Mouse (Mus musculus): ENCODE results near the gene Dpp6. TPM values are rescaled to one million over a fixed set of nuclear protein-coding genes. Genes with fewer than 3 reads are reported as not detected.

Dpp6 gene
- polyA plus RNA-seq, 1 experiment from 2014 or later, result 7.1 TPM

DNA sequence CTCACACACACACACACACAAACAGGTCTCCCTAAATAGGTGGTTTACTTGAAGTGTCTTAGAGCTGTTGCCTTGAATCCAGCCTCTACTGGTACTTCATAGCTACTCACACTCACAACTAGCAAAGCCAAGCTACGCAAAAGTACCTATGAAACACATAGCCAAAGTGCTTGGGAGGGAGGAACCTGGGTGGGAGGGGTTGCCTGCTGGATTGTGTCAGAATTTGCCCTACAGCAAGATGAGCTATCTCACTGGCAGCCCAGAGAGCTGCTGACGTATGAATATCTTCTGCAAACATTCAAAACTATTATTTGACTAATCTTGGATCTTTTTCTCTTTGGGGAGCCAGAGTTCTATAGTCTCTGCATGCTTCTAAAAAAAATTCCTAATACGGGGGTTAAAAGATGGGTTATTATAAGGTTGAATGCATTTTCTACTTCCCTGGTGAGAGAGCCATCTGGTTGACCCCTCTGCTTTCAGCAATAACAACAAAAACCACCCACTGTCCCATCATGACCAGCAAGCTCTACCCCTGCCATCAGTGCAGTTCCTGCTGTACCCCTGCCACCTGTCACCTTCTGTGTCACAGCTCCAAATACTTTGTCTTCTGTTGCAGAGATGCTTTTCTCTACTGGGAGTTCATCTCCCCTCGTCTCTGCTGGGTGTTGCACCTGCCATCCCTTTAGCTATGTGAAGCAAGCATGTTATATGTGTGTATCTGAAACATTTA is 563.8 kb downstream of the Dpp6 start:
- WGBS, result 81% methylated on average over 4 of the region's 4 CpGs
- no peak overlapping the region for H3K4me2 ChIP-seq (ENCODE audit: low read depth, low read length, severe bottlenecking)
- ATAC-seq (replicated peaks; ENCODE audit: low FRiP score), result no peak

GRCm38 (mm10) chr5:27398371-27398770 is 581.4 kb downstream of the Dpp6 start:
- no peak overlapping the region for H3K27ac ChIP-seq (ENCODE audit: low read depth, low read length)
- no peak for DNase-seq (ENCODE audit: low spot score)
- no peaks in the 10 kb centered on the region for H3K4me1 ChIP-seq (replicated peaks; ENCODE audit: control insufficient read depth, insufficient read depth, low read length)
- H3K9ac ChIP-seq (ENCODE audit: low read length), result no peak overlapping the region
- H3K9me3 ChIP-seq (ENCODE audit: control insufficient read depth, low read length), result no peaks in the 10 kb centered on the region
- no peak for ATAC-seq (replicated peaks; ENCODE audit: low FRiP score)
- WGBS, result 83% methylated on average over 3 of the region's 3 CpGs
- H3K36me3 ChIP-seq (ENCODE audit: control insufficient read depth, insufficient read depth, low read length), result no peaks in the 10 kb centered on the region
- no peak overlapping the region for H3K4me2 ChIP-seq (ENCODE audit: low read depth, low read length, severe bottlenecking)
- no peak overlapping the region for H3K4me3 ChIP-seq (ENCODE audit: low read depth, low read length)
- no peaks in the 10 kb centered on the region for H3K27me3 ChIP-seq (ENCODE audit: control insufficient read depth, insufficient read depth, low read length)

More for the DNA sequence above, 563.8 kb downstream of the Dpp6 start:
- no peaks in the 10 kb centered on the region for H3K27me3 ChIP-seq (ENCODE audit: control insufficient read depth, insufficient read depth, low read length)
- H3K4me1 ChIP-seq (replicated peaks; ENCODE audit: control insufficient read depth, insufficient read depth, low read length), result no peaks in the 10 kb centered on the region
- H3K4me3 ChIP-seq (ENCODE audit: low read depth, low read length), result no peak overlapping the region
- H3K27ac ChIP-seq (ENCODE audit: low read depth, low read length), result no peak overlapping the region
- H3K9me3 ChIP-seq (ENCODE audit: control insufficient read depth, low read length), result no peaks in the 10 kb centered on the region; the same call in 1 of the 2 replicates
- no peak for DNase-seq (ENCODE audit: low spot score)
- H3K9ac ChIP-seq (ENCODE audit: low read length), result no peak overlapping the region
- H3K36me3 ChIP-seq (ENCODE audit: control insufficient read depth, insufficient read depth, low read length), result no peaks in the 10 kb centered on the region

GRCm38 (mm10) chr5:27399111-27399510 is 582.1 kb downstream of the Dpp6 start:
- H3K9ac ChIP-seq (ENCODE audit: low read length), result no peak overlapping the region
- no peak for ATAC-seq (replicated peaks; ENCODE audit: low FRiP score)
- no peak overlapping the region for H3K27ac ChIP-seq (ENCODE audit: low read depth, low read length)
- no peak overlapping the region for H3K4me3 ChIP-seq (ENCODE audit: low read depth, low read length)
- no peak overlapping the region for H3K4me2 ChIP-seq (ENCODE audit: low read depth, low read length, severe bottlenecking)
- H3K27me3 ChIP-seq (ENCODE audit: control insufficient read depth, insufficient read depth, low read length), result no peaks in the 10 kb centered on the region
- no peaks in the 10 kb centered on the region for H3K9me3 ChIP-seq (ENCODE audit: control insufficient read depth, low read length)
- no peaks in the 10 kb centered on the region for H3K4me1 ChIP-seq (replicated peaks; ENCODE audit: control insufficient read depth, insufficient read depth, low read length)
- no peak for DNase-seq (ENCODE audit: low spot score)
- no peaks in the 10 kb centered on the region for H3K36me3 ChIP-seq (ENCODE audit: control insufficient read depth, insufficient read depth, low read length)

DNA sequence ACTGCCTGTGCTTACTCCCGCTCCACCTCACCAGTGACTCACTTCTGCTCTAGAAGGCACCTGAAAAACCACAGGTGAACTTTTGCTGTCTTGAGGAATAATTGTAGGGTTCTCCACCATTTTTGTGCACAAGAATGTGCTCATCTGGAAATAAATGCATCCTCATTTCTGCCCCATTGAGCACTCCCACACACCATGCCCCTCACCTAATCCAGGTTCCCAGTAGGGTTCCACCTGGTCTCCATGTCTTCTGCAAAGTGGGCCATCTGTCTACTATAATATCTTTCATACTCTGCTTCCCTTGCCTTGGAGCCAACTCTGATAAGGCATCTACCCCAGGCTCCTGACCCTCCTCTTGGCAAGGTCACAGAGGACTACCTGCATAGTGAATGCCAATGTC is 585.6 kb downstream of the Dpp6 start:
- no peak overlapping the region for H3K9ac ChIP-seq (ENCODE audit: low read length)
- H3K36me3 ChIP-seq (ENCODE audit: control insufficient read depth, insufficient read depth, low read length), result no peaks in the 10 kb centered on the region
- no peak overlapping the region for H3K27ac ChIP-seq (ENCODE audit: low read depth, low read length)
- no peak for ATAC-seq (replicated peaks; ENCODE audit: low FRiP score)
- DNase-seq (ENCODE audit: low spot score), result no peak
- H3K9me3 ChIP-seq (ENCODE audit: control insufficient read depth, low read length), result no peaks in the 10 kb centered on the region
- H3K27me3 ChIP-seq (ENCODE audit: control insufficient read depth, insufficient read depth, low read length), result no peaks in the 10 kb centered on the region
- H3K4me1 ChIP-seq (replicated peaks; ENCODE audit: control insufficient read depth, insufficient read depth, low read length), result no peaks in the 10 kb centered on the region
- no peak overlapping the region for H3K4me2 ChIP-seq (ENCODE audit: low read depth, low read length, severe bottlenecking)
- WGBS, result 100% methylated on average over 1 of the region's 1 CpGs
- no peak overlapping the region for H3K4me3 ChIP-seq (ENCODE audit: low read depth, low read length)

GRCm38 (mm10) chr5:27408854-27409253 is 591.9 kb downstream of the Dpp6 start:
- Histone ChIP-seq H3K9ac (ENCODE audit: low read length) (no peak overlapping the region), H3K4me1 (replicated peaks; ENCODE audit: control insufficient read depth, insufficient read depth, low read length) (no peaks in the 10 kb centered on the region), H3K27ac (ENCODE audit: low read depth, low read length) (no peak overlapping the region), H3K27me3 (ENCODE audit: control insufficient read depth, insufficient read depth, low read length) (no peaks in the 10 kb centered on the region), H3K36me3 (ENCODE audit: control insufficient read depth, insufficient read depth, low read length) (no peaks in the 10 kb centered on the region), H3K4me2 (ENCODE audit: low read depth, low read length, severe bottlenecking) (no peak overlapping the region), H3K9me3 (ENCODE audit: control insufficient read depth, low read length) (no peaks in the 10 kb centered on the region), H3K4me3 (ENCODE audit: low read depth, low read length) (no peak overlapping the region)
- ATAC-seq (replicated peaks; ENCODE audit: low FRiP score) (no peak), DNase-seq (ENCODE audit: low spot score) (no peak)
- 84% methylated on average over 7 of the region's 7 CpGs for WGBS

GRCm38 (mm10) chr5:27413023-27413422 is 596.0 kb downstream of the Dpp6 start:
- H3K4me3 ChIP-seq (ENCODE audit: low read depth, low read length), result no peak overlapping the region
- no peak overlapping the region for H3K4me2 ChIP-seq (ENCODE audit: low read depth, low read length, severe bottlenecking)
- no peak overlapping the region for H3K9ac ChIP-seq (ENCODE audit: low read length)
- H3K27ac ChIP-seq (ENCODE audit: low read depth, low read length), result no peak overlapping the region
- no peaks in the 10 kb centered on the region for H3K9me3 ChIP-seq (ENCODE audit: control insufficient read depth, low read length)
- 79% methylated on average over 3 of the region's 3 CpGs for WGBS
- no peak for DNase-seq (ENCODE audit: low spot score)
- no peaks in the 10 kb centered on the region for H3K27me3 ChIP-seq (ENCODE audit: control insufficient read depth, insufficient read depth, low read length)
- no peak for ATAC-seq (replicated peaks; ENCODE audit: low FRiP score)
- no peaks in the 10 kb centered on the region for H3K36me3 ChIP-seq (ENCODE audit: control insufficient read depth, insufficient read depth, low read length)
- H3K4me1 ChIP-seq (replicated peaks; ENCODE audit: control insufficient read depth, insufficient read depth, low read length), result no peaks in the 10 kb centered on the region

DNA sequence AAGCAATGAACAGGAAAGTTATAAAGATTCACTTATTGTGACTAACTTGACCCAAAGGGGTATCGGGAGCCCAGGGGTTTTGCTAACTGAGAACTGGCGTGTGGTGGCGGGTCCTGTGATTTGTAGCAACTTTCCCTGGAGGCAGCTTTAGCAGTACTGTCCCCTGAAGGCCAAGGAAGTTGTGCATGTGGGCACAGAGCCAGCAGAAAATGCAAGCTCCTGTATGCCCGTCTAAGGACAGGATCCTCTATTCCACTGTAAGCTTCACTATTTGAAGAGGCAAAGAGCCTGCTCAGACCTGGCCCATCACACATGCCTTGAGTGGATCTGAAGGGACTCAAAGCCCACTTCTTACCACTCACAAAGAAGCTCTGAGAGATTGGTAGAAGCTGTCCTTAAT is 598.5 kb downstream of the Dpp6 start:
- ATAC-seq (replicated peaks; ENCODE audit: low FRiP score), result no peak
- no peaks in the 10 kb centered on the region for H3K9me3 ChIP-seq (ENCODE audit: control insufficient read depth, low read length)
- H3K27me3 ChIP-seq (ENCODE audit: control insufficient read depth, insufficient read depth, low read length), result no peaks in the 10 kb centered on the region
- DNase-seq (ENCODE audit: low spot score), result no peak
- no peaks in the 10 kb centered on the region for H3K4me1 ChIP-seq (replicated peaks; ENCODE audit: control insufficient read depth, insufficient read depth, low read length)
- H3K27ac ChIP-seq (ENCODE audit: low read depth, low read length), result no peak overlapping the region
- H3K36me3 ChIP-seq (ENCODE audit: control insufficient read depth, insufficient read depth, low read length), result no peaks in the 10 kb centered on the region
- no peak overlapping the region for H3K4me2 ChIP-seq (ENCODE audit: low read depth, low read length, severe bottlenecking)
- no peak overlapping the region for H3K9ac ChIP-seq (ENCODE audit: low read length)
- no peak overlapping the region for H3K4me3 ChIP-seq (ENCODE audit: low read depth, low read length)
- WGBS, result 90% methylated on average over 4 of the region's 4 CpGs

- Histone ChIP-seq H3K27ac (ENCODE audit: low read depth, low read length) (no peak overlapping the region), H3K9ac (ENCODE audit: low read length) (no peak overlapping the region), H3K4me2 (ENCODE audit: low read depth, low read length, severe bottlenecking) (no peak overlapping the region), H3K36me3 (ENCODE audit: control insufficient read depth, insufficient read depth, low read length) (no peaks in the 10 kb centered on the region), H3K9me3 (ENCODE audit: control insufficient read depth, low read length) (no peaks in the 10 kb centered on the region), H3K27me3 (ENCODE audit: control insufficient read depth, insufficient read depth, low read length) (no peaks in the 10 kb centered on the region), H3K4me3 (ENCODE audit: low read depth, low read length) (no peak overlapping the region), H3K4me1 (replicated peaks; ENCODE audit: control insufficient read depth, insufficient read depth, low read length) (no peaks in the 10 kb centered on the region)
- 74% methylated on average over 4 of the region's 4 CpGs for WGBS
- ATAC-seq (replicated peaks; ENCODE audit: low FRiP score), result no peak
- no peak for DNase-seq (ENCODE audit: low spot score)
These were observed 599.6 kb downstream of the Dpp6 start for GRCm38 (mm10) chr5:27416571-27416970.

DNA sequence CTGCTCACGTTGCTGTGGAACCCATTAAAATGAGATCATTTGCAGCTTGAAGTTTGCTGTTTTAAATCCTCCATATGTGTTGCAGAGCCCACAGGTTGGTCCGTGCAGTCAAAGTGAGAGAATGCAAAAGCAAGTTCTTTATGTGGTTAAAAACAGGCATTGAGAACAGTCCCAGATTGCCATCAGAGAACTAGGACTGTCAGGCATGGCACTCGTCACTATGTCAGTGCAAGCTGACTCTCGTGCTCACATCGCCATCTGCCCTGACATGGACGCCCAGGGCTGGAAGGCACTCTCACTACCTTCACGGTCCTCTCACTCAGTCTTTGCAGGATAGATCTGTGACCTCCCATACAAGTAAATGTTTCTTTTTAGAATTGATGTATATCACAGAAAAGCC is 600.4 kb downstream of the Dpp6 start:
- H3K4me1 ChIP-seq (replicated peaks; ENCODE audit: control insufficient read depth, insufficient read depth, low read length), result no peaks in the 10 kb centered on the region
- DNase-seq (ENCODE audit: low spot score), result no peak
- H3K27me3 ChIP-seq (ENCODE audit: control insufficient read depth, insufficient read depth, low read length), result no peaks in the 10 kb centered on the region
- 80% methylated on average over 7 of the region's 7 CpGs for whole genome bisulfite sequencing
- H3K9me3 ChIP-seq (ENCODE audit: control insufficient read depth, low read length), result no peaks in the 10 kb centered on the region
- H3K36me3 ChIP-seq (ENCODE audit: control insufficient read depth, insufficient read depth, low read length), result no peaks in the 10 kb centered on the region
- no peak overlapping the region for H3K4me2 ChIP-seq (ENCODE audit: low read depth, low read length, severe bottlenecking)
- H3K9ac ChIP-seq (ENCODE audit: low read length), result no peak overlapping the region
- H3K27ac ChIP-seq (ENCODE audit: low read depth, low read length), result no peak overlapping the region
- H3K4me3 ChIP-seq (ENCODE audit: low read depth, low read length), result no peak overlapping the region
- ATAC-seq (replicated peaks; ENCODE audit: low FRiP score), result no peak

Data from forebrain, embryonic 11.5 days (tissue).